ENCODE assay signal across 7 mouse cellular contexts in genomic region chr14:21988577-21989290, GRCm38 (mm10). TPM values are rescaled to one million over a fixed set of nuclear protein-coding genes. Genes with fewer than 3 reads are reported as not detected.
DNase-seq lines count a peak whose midpoint lies in the region; ATAC-seq and TF ChIP-seq lines count a peak whose summit lies in the region.

No protein-coding gene starts in this region.

- H3K27ac ChIP-seq in ES-E14 (ENCODE audit: insufficient read depth, low read depth, low read length, poor library complexity, severe bottlenecking), result no peak overlapping the region
- H3K27ac ChIP-seq in stomach, embryonic 15.5 days, result peak overlapping the region; percentile 100

- in situ Hi-C loops in ES-E14 (cut with MboI; ENCODE audit: low sequenced_read_pairs in 2 of 2, unreplicated experiment in 2 of 2), result loop anchor here (25.0 kb wide), 2 partner anchors 824 to 1424 kb away; no protein-coding TSS in a partner anchor

- H3K4me1 ChIP-seq in ES-E14 (ENCODE audit: control insufficient read depth in 2 of 2, insufficient read depth in 2 of 2, low read length in 2 of 2, poor library complexity in 1 of 2), result peaks cover 0 to 15% of the 10 kb centered on the region in 2 experiments; a peak in 2 of 4 replicates
- peaks cover 15% of the 10 kb centered on the region; the same call in 1 of the 2 replicates for H3K4me1 ChIP-seq in stomach, embryonic 15.5 days

- WGBS in stomach, embryonic 15.5 days, result under 1% methylated on average over 26 of the region's 26 CpGs

- DNase-seq in ES-E14 (ENCODE audit: low read depth, low spot score), result no peak
- DNase-seq in adrenal gland, postnatal 14 days, result peak; percentile 61
- peak; percentile 25 for DNase-seq in gastrocnemius, postnatal 14 days
- peak; percentile 62 to 66 for DNase-seq in kidney, adult 8-10 months
- DNase-seq in lung, postnatal 10 days, result peak; percentile 54
- DNase-seq in T-cell, adult 2 months (ENCODE audit: low spot score), result no peak

- H3K4me3 ChIP-seq in ES-E14 (ENCODE audit: insufficient read depth in 1 of 2, low read depth in 1 of 2, low read length in 2 of 2, poor library complexity in 1 of 2, severe bottlenecking in 1 of 2), result peak overlapping the region; percentile 41 to 57
- peak overlapping the region; percentile 91 for H3K4me3 ChIP-seq in stomach, embryonic 15.5 days (replicated peaks)

- H3K9me3 ChIP-seq in ES-E14 (ENCODE audit: control insufficient read depth, insufficient read depth, low read depth, low read length), result no peaks in the 10 kb centered on the region
- H3K9me3 ChIP-seq in stomach, embryonic 15.5 days, result no peaks in the 10 kb centered on the region

- no peak for ATAC-seq in stomach, embryonic 15.5 days (ENCODE audit: insufficient read depth, low FRiP score, low read depth)

- no peak overlapping the region for H3K9ac ChIP-seq in ES-E14 (ENCODE audit: insufficient read depth, low read depth, low read length, poor library complexity, severe bottlenecking)
- peak overlapping the region; percentile 66 for H3K9ac ChIP-seq in stomach, embryonic 15.5 days

- H3K27me3 ChIP-seq in stomach, embryonic 15.5 days (replicated peaks), result no peaks in the 10 kb centered on the region

- H3K36me3 ChIP-seq in ES-E14 (ENCODE audit: control insufficient read depth, insufficient read depth, low read length, poor library complexity, severe bottlenecking), result no peaks in the 10 kb centered on the region
- no peaks in the 10 kb centered on the region for H3K36me3 ChIP-seq in stomach, embryonic 15.5 days

- peak overlapping the region; percentile 83 for H3K4me2 ChIP-seq in stomach, embryonic 15.5 days

- intact Hi-C loops in gastrocnemius, postnatal 14 days (cut with DNase I; ENCODE audit: low total_unique reads), result loop anchor here (10.0 kb wide), 2 partner anchors 816 to 1056 kb away; no protein-coding TSS in a partner anchor

TF ChIP-seq in ES-E14, 5 proteins besides CTCF, POLR2A, EP300 and RAD21:
- TF ChIP-seq ZNF384 (IDR thresholded peaks at IDR 0.05; ENCODE audit: low read depth, low read length) (no peak), MAFK (IDR thresholded peaks at IDR 0.05; ENCODE audit: insufficient read depth, low read depth, low read length) (no peak), CHD2 (IDR thresholded peaks at IDR 0.05; ENCODE audit: low read depth, low read length) (no peak), ZC3H11A (IDR thresholded peaks at IDR 0.05; ENCODE audit: borderline replicate concordance, low read depth, low read length) (no peak), HCFC1 (IDR thresholded peaks at IDR 0.05; ENCODE audit: borderline replicate concordance, insufficient read depth, low read length) (no peak)

RNA-seq across cellular contexts. Expression of gene Zfp503, which starts 0.7 kb away (rescaled TPM):
- total RNA-seq in ES-E14 (2012; rRNA removed), result 0.21 and 1.2 TPM in 2 replicates
- total RNA-seq in adrenal gland, postnatal 14 days (2021), result 22.3 and 24.3 TPM in 2 replicates
- 1 to 10 TPM; 7.2 to 9.7 TPM for total RNA-seq in gastrocnemius, postnatal 14 days (2021)
- polyA plus RNA-seq in stomach, embryonic 15.5 days (2015; fragmentation: Nextera tagmentation; extraction: Ambion mirVana), result 21.4 and 21.7 TPM in 2 replicates

RNA-seq across cellular contexts. Expression of gene Lrmda, which starts 30.8 kb away (rescaled TPM):
- total RNA-seq in ES-E14 (2012; rRNA removed), result 0.22 TPM in 1 of 2 replicates, not detected in the other
- 3.8 and 4.2 TPM in 2 replicates for total RNA-seq in adrenal gland, postnatal 14 days (2021)
- total RNA-seq in gastrocnemius, postnatal 14 days (2021), result 1 to 10 TPM; 1.6 to 1.7 TPM
- polyA plus RNA-seq in stomach, embryonic 15.5 days (2015; fragmentation: Nextera tagmentation; extraction: Ambion mirVana), result 0.35 and 0.57 TPM in 2 replicates

Comparison
In these comparisons a context has a peak if more than half of its experiments do, and no peak if none do; other contexts are left out.
1. DNase-seq: peak in adrenal gland, postnatal 14 days (single experiment), gastrocnemius, postnatal 14 days (single experiment), kidney, adult 8-10 months (2 of 2) and lung, postnatal 10 days (single experiment); none in ES-E14 (single experiment) and T-cell, adult 2 months (single experiment).